Mouse (Mus musculus) 3T3-L1 (cell line): ENCODE data around the gene Gm20388.
A peak's percentile ranks its signal among the peaks of the same experiment; 100 is the strongest.

ENCODE experiments used
- DNase-seq: peaks from one replicate; pipeline ENCODE4 v3.0.0-alpha.2; 2015; ENCODE audit warnings: low read depth, low spot score

Gene Gm20388

GRCm38 (mm10) chr8:120819906-120820305 is 909.3 kb downstream of the Gm20388 start:
- no peak for DNase-seq

DNA sequence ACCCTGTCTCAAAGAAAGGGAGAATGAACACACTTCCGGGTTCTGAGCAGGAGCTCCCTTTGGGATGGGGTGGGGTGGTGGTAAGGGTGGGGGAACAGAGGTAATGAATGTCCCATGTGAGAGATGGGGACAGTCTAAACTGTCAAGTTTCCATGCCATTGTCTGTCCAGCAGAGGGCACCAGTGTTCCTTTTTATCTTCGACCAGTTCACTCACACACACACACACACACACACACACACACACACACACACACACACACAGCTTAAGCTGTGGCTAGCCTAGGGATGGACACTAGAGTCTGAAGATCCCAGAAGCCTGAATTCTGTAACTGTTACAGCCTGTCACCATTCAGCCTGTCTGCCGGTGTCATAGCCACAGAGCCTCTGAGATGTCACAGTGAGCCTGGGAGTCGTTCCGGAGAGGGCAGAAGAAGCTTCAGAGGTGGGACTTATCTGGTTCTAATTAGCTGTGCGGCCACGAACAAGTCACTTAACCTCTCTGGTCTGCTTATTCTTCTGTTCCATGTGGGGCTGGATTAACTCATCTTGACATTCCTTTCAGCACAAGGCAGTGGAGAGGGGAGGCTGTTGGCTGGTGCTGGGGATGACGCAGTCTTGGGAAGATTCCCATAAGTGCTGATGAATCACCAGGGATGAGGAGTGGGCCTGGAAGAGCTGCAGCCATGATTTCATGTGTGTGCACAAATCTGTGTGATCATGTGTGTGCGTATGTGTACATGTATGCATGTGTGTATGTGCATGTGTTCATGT is 910.9 kb downstream of the Gm20388 start:
- DNase-seq = peak; percentile 69

GRCm38 (mm10) chr8:120823331-120823730 is 912.7 kb downstream of the Gm20388 start:
- no peak for DNase-seq

- no peak for DNase-seq
Observed at GRCm38 (mm10) chr8:120823887-120824286, 913.2 kb downstream of the Gm20388 start.

- DNase-seq = no peak
Observed at GRCm38 (mm10) chr8:120824638-120825037, 914.0 kb downstream of the Gm20388 start.

- peak; percentile 27 for DNase-seq
Observed at GRCm38 (mm10) chr8:120828279-120828678, 917.6 kb downstream of the Gm20388 start.

GRCm38 (mm10) chr8:120830661-120831060 is 920.0 kb downstream of the Gm20388 start:
- DNase-seq = no peak

DNA sequence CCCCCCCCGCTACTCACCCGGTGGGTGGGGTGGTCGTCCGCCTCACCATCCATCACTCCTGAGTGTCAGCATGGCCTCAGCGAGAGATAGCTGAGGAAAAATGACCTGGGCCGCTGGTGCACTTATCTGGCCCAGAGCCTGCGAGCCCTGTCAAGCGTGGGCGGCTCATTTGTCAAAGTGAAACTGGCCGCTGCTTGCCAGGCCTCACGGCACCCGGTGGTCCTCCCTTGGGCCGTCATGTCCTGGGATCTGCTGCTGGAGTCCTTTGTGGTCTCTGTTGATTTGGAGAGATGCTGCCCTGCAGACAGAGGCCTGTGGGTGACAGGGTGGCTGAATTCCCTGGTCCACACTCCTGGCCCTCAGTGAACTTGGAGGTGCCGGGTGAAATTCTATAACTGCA is 921.4 kb downstream of the Gm20388 start:
- peak; percentile 61 for DNase-seq

- DNase-seq = no peak
Observed at GRCm38 (mm10) chr8:120833196-120833595, 922.6 kb downstream of the Gm20388 start.

GRCm38 (mm10) chr8:120839031-120839430 is 928.4 kb downstream of the Gm20388 start:
- DNase-seq = no peak

DNA sequence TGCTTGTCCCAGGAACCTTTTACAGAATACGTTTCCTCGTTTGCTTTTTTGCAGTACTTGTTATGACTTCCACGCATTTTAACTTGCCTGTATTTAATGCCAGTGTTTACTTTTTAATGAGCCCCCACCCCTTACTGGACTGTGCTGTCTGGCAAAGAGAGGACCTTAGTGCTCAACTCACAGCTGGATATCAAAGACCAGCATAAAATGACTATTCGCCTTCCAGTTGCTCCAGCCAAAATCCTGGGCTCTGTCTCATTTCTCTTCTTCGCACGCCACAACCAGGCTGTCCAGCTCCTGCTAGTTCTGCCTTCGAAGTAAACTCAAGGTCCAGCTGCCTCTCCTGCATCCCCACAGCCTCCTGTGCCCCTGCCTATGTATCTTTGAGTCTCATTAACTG is 932.4 kb downstream of the Gm20388 start:
- no peak for DNase-seq

DNA sequence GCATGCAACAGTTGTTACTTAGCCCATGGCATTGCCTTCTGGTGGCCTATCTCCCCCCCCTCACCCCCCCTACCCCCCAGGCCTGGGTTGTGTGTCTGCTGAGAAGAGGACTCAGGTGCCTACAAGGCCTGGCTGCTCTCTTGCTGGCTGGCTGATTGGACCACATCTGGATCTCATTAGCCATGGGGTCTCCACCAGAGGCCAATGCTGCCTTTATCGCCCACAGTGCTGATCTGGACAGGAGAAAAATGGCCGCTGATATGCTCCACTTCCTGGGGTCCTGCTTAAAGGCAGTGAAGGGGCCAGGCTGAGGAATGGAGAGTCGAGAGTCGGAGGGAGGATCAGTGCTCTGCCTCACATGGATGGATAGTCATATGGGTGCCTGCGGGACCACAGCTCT is 935.4 kb downstream of the Gm20388 start:
- no peak for DNase-seq

DNA sequence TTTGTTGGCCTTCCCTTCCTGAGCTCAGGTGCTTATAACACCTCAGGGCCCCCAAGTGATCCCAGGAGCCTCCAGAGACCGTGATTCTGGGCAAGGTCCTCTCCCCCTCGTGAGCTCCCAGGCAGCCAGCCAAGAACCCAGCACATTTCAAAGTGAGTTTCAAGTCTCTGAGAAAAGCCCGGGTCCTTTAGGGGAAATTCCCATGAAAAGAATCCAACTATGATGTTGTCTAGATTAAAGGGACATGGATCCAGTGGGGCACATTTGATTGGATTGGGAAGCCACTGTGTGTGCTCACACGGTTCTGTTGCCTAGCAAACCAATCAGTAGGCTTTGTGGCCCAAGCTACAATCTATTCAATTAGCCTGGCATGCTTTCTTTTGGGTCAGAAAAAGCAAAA is 936.6 kb downstream of the Gm20388 start:
- DNase-seq = no peak

- DNase-seq = no peak
Observed at GRCm38 (mm10) chr8:120847735-120848134, 937.1 kb downstream of the Gm20388 start.

GRCm38 (mm10) chr8:120848434-120848833 is 937.8 kb downstream of the Gm20388 start:
- no peak for DNase-seq

- no peak for DNase-seq
Observed at GRCm38 (mm10) chr8:120851411-120851810, 940.8 kb downstream of the Gm20388 start.

GRCm38 (mm10) chr8:120859881-120860280 is 949.2 kb downstream of the Gm20388 start:
- DNase-seq = no peak

DNA sequence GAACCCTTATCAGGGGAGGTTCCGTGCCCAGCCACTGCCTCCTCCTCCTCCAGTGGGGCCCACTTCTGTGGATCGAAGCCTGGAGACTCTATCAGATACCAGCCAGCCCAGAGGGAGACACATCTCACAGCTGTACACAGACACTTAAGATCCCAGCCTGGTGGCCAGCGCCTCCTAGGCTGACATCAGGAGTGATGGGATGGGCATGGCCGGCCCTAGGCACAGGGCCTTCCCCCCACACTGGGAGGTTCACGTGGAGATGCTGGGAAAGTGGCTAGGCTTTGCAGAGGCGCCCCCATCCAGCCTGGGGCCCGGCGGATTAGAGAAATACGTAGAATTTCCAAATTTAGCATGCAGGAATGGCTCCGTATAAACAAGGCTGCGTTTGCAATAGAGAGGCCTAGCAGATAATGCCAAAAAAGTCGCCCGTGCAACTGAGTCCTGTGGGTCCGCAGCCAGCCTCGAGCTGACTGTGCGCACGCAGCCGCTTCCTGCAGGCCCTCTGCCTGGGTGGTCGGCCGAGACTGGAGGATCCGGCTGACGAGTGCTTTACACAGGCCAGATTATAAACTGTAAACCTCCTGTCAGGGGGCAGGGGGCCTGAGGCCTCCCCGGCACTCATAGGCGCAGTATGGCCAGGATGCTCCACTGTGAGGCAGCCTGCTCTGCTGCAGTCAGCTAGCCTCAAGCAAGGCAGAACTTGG is 949.9 kb downstream of the Gm20388 start:
- no peak for DNase-seq

- DNase-seq = peak; percentile 3
Observed at GRCm38 (mm10) chr8:120863683-120864082, 953.0 kb downstream of the Gm20388 start.

- peak; percentile 1 for DNase-seq
Observed at GRCm38 (mm10) chr8:120867386-120867785, 956.7 kb downstream of the Gm20388 start.

GRCm38 (mm10) chr8:120872661-120873060 is 962.0 kb downstream of the Gm20388 start:
- DNase-seq = no peak

GRCm38 (mm10) chr8:120876010-120876918 is 965.6 kb downstream of the Gm20388 start:
- DNase-seq = no peak
